Mouse (Mus musculus) adipose tissue, adult 10 weeks (tissue): ENCODE measurements around the gene Adcyap1. TPM values are rescaled to one million over a fixed set of nuclear protein-coding genes. Genes with fewer than 3 reads are reported as not detected.

Experiments
- polyA plus RNA-seq: library from polyadenylated mRNA; stranded (reverse); fragments of 350-450 nt; fragmentation: Illumina TruSeq; extraction: RNeasy Lipid Tissue Mini Kit (QIAGEN cat#74804); gene quantifications from one replicate; pipeline ENCODE4 v1.2.3, GENCODE M21; 2014; ENCODE audit warnings: low read depth, low replicate concordance

Adcyap1 gene
- polyA plus RNA-seq = not detected

DNA sequence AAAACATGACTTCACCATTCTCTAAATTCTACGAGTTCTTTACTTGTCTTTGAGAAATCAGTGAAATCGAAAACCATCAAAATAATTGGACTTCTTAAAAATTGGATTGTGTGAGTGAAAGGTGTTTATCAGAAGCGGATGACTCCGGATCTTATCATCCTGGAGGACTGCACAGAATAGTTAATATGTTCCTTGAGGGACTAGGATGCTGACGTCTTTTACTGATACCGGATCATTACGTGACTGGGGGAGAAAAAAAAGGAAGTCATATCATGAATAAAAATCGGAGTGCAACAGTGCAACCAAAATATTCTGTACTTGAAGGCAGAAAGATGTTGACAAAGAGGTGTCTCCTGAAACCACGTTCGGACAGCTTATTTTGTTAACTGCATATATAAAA, at the start of gene Adcyap1:
Gene Adcyap1 (plus strand): TSS at position 301 of the 400 bp plus-strand sequence.

